Mouse (Mus musculus) MEL-GATA-1-ER (cell line): ENCODE measurements around the gene Csf3r.
"Not testable (repeated sequence)": the region's sequence is repeated elsewhere in the genome, so short reads cannot be mapped to it uniquely, and the experiment has no call there.

ENCODE experiments used
- DNase-seq: peaks from one replicate; pipeline ENCODE4 v3.0.0-alpha.2; 2012; ENCODE audit warnings: low read depth; ENCODE audit errors: extremely low read depth

The Csf3r gene

GRCm38 (mm10) chr4:126024303-126024900, at the start of gene Csf3r:
Csf3r (plus strand) TSS chr4:126024550.
- no peak for DNase-seq

- DNase-seq = no peak
Measured at GRCm38 (mm10) chr4:125977768-125978167, 46.6 kb upstream of the Csf3r start.

GRCm38 (mm10) chr4:125983279-125983678, 41.1 kb upstream of the Csf3r start:
- DNase-seq = no peak

- not testable (repeated sequence) for DNase-seq
Measured at GRCm38 (mm10) chr4:125985703-125986102, 38.6 kb upstream of the Csf3r start.

GRCm38 (mm10) chr4:125987071-125987470, 37.3 kb upstream of the Csf3r start:
- DNase-seq = no peak

- no peak for DNase-seq
Measured at GRCm38 (mm10) chr4:125989061-125989460, 35.3 kb upstream of the Csf3r start.

- DNase-seq = peak; percentile 33
Measured at GRCm38 (mm10) chr4:125990143-125990542, 34.2 kb upstream of the Csf3r start.

- DNase-seq = no peak
Measured at GRCm38 (mm10) chr4:125992206-125992605, 32.1 kb upstream of the Csf3r start.

- no peak for DNase-seq
Measured at GRCm38 (mm10) chr4:125992906-125993305, 31.4 kb upstream of the Csf3r start.

GRCm38 (mm10) chr4:125996576-125996975, 27.8 kb upstream of the Csf3r start:
- DNase-seq = peak; percentile 6

GRCm38 (mm10) chr4:125997826-125998225, 26.5 kb upstream of the Csf3r start:
- no peak for DNase-seq

GRCm38 (mm10) chr4:126001311-126002199, 22.8 kb upstream of the Csf3r start:
- no peak for DNase-seq

- no peak for DNase-seq
Measured at GRCm38 (mm10) chr4:126017676-126018332, 6.5 kb upstream of the Csf3r start.

GRCm38 (mm10) chr4:126018966-126019538, 5.3 kb upstream of the Csf3r start:
- DNase-seq = no peak

- DNase-seq = no peak
Measured at GRCm38 (mm10) chr4:126025801-126026200, 1.5 kb downstream of the Csf3r start.

GRCm38 (mm10) chr4:126027980-126028379, 3.6 kb downstream of the Csf3r start:
- DNase-seq = peak; percentile 78

- peak; percentile 19 for DNase-seq
Measured at GRCm38 (mm10) chr4:126029042-126029441, 4.7 kb downstream of the Csf3r start.

GRCm38 (mm10) chr4:126030705-126031104, 6.4 kb downstream of the Csf3r start:
- DNase-seq = peak; percentile 39

- no peak for DNase-seq
Measured at GRCm38 (mm10) chr4:126035413-126035812, 11.1 kb downstream of the Csf3r start.

- DNase-seq = peak; percentile 83
Measured at GRCm38 (mm10) chr4:126046851-126047585, 22.7 kb downstream of the Csf3r start, which contains the start of gene Mrps15. Mrps15 (plus strand) TSS chr4:126046925.

GRCm38 (mm10) chr4:126051617-126052016, 27.3 kb downstream of the Csf3r start:
- DNase-seq = peak; percentile 36
